Mouse (Mus musculus): Measurements from ENCODE around the gene Tenm4.
A peak's percentile ranks its signal among the peaks of the same experiment; 100 is the strongest.

Tenm4 gene

GRCm38 (mm10) chr7:96417251-96418004 is 246.4 kb downstream of the Tenm4 start:
- DNase-seq: peak; percentile 77 to 78

GRCm38 (mm10) chr7:96418146-96418545 is 247.1 kb downstream of the Tenm4 start:
- no peak for DNase-seq

- DNase-seq: no peak
Observed at GRCm38 (mm10) chr7:96420045-96420444, 249.0 kb downstream of the Tenm4 start.

- DNase-seq: no peak
Observed at GRCm38 (mm10) chr7:96420926-96421605, 250.0 kb downstream of the Tenm4 start.

- no peak for DNase-seq
Observed at GRCm38 (mm10) chr7:96426954-96427353, 255.9 kb downstream of the Tenm4 start.

GRCm38 (mm10) chr7:96433307-96433706 is 262.3 kb downstream of the Tenm4 start:
- no peak for DNase-seq

GRCm38 (mm10) chr7:96438392-96438791 is 267.3 kb downstream of the Tenm4 start:
- no peak for DNase-seq

GRCm38 (mm10) chr7:96440161-96440707 is 269.2 kb downstream of the Tenm4 start:
- no peak for DNase-seq

- no peak for DNase-seq
Observed at GRCm38 (mm10) chr7:96445771-96446170, 274.7 kb downstream of the Tenm4 start.

GRCm38 (mm10) chr7:96447806-96448397 is 276.9 kb downstream of the Tenm4 start:
- DNase-seq: no peak

GRCm38 (mm10) chr7:96455957-96456356 is 284.9 kb downstream of the Tenm4 start:
- no peak for DNase-seq

GRCm38 (mm10) chr7:96456618-96457017 is 285.6 kb downstream of the Tenm4 start:
- DNase-seq: no peak

- DNase-seq: no peak
Observed at GRCm38 (mm10) chr7:96457891-96458290, 286.8 kb downstream of the Tenm4 start.

GRCm38 (mm10) chr7:96458992-96459391 is 287.9 kb downstream of the Tenm4 start:
- no peak for DNase-seq

- DNase-seq: no peak
Observed at GRCm38 (mm10) chr7:96466761-96467160, 295.7 kb downstream of the Tenm4 start.

GRCm38 (mm10) chr7:96470821-96471220 is 299.8 kb downstream of the Tenm4 start:
- DNase-seq: no peak

GRCm38 (mm10) chr7:96474560-96475089 is 303.6 kb downstream of the Tenm4 start:
- peak; percentile 29 to 31 for DNase-seq

- no peak for DNase-seq
Observed at GRCm38 (mm10) chr7:96476987-96477613, 306.1 kb downstream of the Tenm4 start.

- DNase-seq: no peak
Observed at GRCm38 (mm10) chr7:96479139-96479538, 308.1 kb downstream of the Tenm4 start.

GRCm38 (mm10) chr7:96480351-96480983 is 309.4 kb downstream of the Tenm4 start:
- DNase-seq: no peak

- DNase-seq: no peak
Observed at GRCm38 (mm10) chr7:96482953-96483352, 311.9 kb downstream of the Tenm4 start.

- no peak for DNase-seq
Observed at GRCm38 (mm10) chr7:96484006-96484581, 313.0 kb downstream of the Tenm4 start.
